Mouse (Mus musculus) ES-E14 (cell line): ENCODE data around the gene Micall1.

Experiments used
- CHD2 ChIP-seq: IDR thresholded peaks from 2 replicates; pipeline ENCODE4 v1.6.1; 2014; ENCODE audit warnings: mild to moderate bottlenecking, low read depth, low read length, inconsistent platforms
- HCFC1 ChIP-seq: IDR thresholded peaks from 2 replicates; pipeline ENCODE4 v1.6.1; 2012; ENCODE audit warnings: low read length, inconsistent platforms, borderline replicate concordance; ENCODE audit not compliant: insufficient read depth
- MAFK ChIP-seq: IDR thresholded peaks from 2 replicates; pipeline ENCODE4 v1.6.1; 2014; ENCODE audit warnings: mild to moderate bottlenecking, low read depth, low read length, inconsistent platforms; ENCODE audit not compliant: insufficient read depth
- ZNF384 ChIP-seq: IDR thresholded peaks from 2 replicates; pipeline ENCODE4 v1.6.1; 2012; ENCODE audit warnings: low read depth, low read length, inconsistent platforms

DNA sequence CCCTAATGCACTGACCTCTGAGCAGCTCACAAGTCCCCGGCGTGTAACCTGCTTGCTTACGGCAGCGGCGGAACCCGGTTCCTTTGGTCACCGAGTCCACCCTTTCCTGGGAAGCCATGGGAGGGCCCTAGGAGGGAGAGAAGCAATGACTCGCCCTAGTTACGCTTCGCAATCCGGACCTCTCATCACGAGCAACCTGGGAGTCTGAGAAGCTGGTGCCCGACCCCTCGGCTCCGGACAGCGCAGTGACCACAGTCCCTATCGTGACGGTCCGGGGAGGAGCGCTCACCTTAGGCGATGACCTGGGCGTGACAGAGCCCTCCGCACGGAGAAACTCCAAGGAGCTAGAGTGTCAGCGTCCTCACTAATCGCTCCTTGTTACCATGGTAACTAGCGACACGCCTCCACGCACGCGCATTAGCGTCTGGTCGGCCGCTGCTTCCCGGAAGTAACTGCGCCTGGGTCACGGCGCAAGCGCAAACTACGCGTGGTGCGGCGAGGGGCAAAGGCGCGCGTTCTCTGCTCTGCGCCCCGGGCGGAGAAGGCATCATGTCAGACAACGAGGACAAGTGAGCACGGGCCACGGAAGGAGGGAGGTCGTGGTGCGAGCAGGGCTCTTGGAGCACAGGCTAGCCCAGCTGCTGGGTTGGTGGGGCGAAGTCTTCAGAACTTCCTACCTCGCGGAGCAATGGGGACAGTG lies 32.3 kb downstream of the Micall1 start, which contains the start of the genes Polr2f and 1700088E04Rik:
- TF ChIP-seq CHD2 (no peak), MAFK (no peak), ZNF384 (no peak), HCFC1 (no peak)
